In the genomic region with DNA sequence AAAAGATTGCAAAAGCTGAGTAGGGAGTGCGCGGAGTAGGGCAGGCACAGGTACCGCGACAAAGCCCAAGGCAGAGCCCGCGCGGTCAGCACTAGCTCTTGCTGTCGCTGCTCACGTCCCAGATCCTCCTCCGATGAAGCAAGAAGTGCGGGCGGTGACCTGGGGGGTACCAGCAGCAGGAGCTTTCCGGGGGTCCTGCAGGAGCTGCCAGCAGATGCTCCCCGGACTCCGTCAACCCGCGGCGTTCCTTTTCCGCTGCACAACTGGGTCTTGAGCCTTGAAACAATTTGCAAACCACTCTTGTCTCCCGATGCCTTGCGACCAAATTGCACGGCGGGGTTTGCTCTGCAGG, we compare ENCODE assay signal across 7 mouse cellular contexts. TPM values are rescaled to one million over a fixed set of nuclear protein-coding genes. Genes with fewer than 3 reads are reported as not detected.
A peak's percentile ranks its signal among the peaks of the same experiment; 100 is the strongest.
DNase-seq lines count a peak whose midpoint lies in the region; ATAC-seq and TF ChIP-seq lines count a peak whose summit lies in the region.

No protein-coding gene starts in this region.

- TF ChIP-seq CTCF in heart, postnatal 0 days (IDR thresholded peaks at IDR 0.05; ENCODE audit: low read depth): no peak

- no peaks in the 10 kb centered on the region for H3K36me3 ChIP-seq in embryonic facial prominence, embryonic 11.5 days (replicated peaks; ENCODE audit: control insufficient read depth, insufficient read depth, low read depth, low read length)
- H3K36me3 ChIP-seq in heart, postnatal 0 days (replicated peaks; ENCODE audit: control insufficient read depth, insufficient read depth, low read length): 0 out of 2 replicates have a peak, but pooled peaks cover under 1% of the 10 kb centered on the region
- no peaks in the 10 kb centered on the region for H3K36me3 ChIP-seq in limb, embryonic 15.5 days
- H3K36me3 ChIP-seq in myocyte (ENCODE audit: control insufficient read depth, insufficient read depth): no peaks in the 10 kb centered on the region

- peak overlapping the region; percentile 69 for H3K4me2 ChIP-seq in embryonic facial prominence, embryonic 11.5 days (ENCODE audit: low read depth, low read length)
- peak overlapping the region; percentile 77 for H3K4me2 ChIP-seq in heart, postnatal 0 days (ENCODE audit: low read depth, low read length)
- H3K4me2 ChIP-seq in limb, embryonic 15.5 days: peak overlapping the region; percentile 76
- peak overlapping the region; percentile 89 for H3K4me2 ChIP-seq in myocyte (ENCODE audit: low read depth)

- no peak for TF ChIP-seq EP300 in heart, postnatal 0 days (IDR thresholded peaks at IDR 0.05; ENCODE audit: low read depth)

- no peaks in the 10 kb centered on the region for H3K9me3 ChIP-seq in embryonic facial prominence, embryonic 11.5 days (replicated peaks; ENCODE audit: control insufficient read depth, low read length)
- no peaks in the 10 kb centered on the region for H3K9me3 ChIP-seq in heart, postnatal 0 days (replicated peaks; ENCODE audit: control insufficient read depth, low read length)
- no peaks in the 10 kb centered on the region for H3K9me3 ChIP-seq in limb, embryonic 15.5 days

- peak overlapping the region; percentile 59 for H3K4me3 ChIP-seq in embryonic facial prominence, embryonic 11.5 days (ENCODE audit: low read depth, low read length)
- H3K4me3 ChIP-seq in heart, postnatal 0 days (ENCODE audit: low read depth, low read length): peak overlapping the region; percentile 81
- H3K4me3 ChIP-seq in limb, embryonic 15.5 days: peak overlapping the region; percentile 69
- peak overlapping the region; percentile 81 for H3K4me3 ChIP-seq in myocyte

- WGBS in embryonic facial prominence, embryonic 11.5 days: under 1% methylated on average over 23 of the region's 23 CpGs
- WGBS in heart, postnatal 0 days: under 1% methylated on average over 23 of the region's 23 CpGs
- WGBS in limb, embryonic 15.5 days: under 1% methylated on average over 23 of the region's 23 CpGs

- no peaks in the 10 kb centered on the region for H3K27me3 ChIP-seq in embryonic facial prominence, embryonic 11.5 days (ENCODE audit: control insufficient read depth, insufficient read depth, low read length)
- H3K27me3 ChIP-seq in heart, postnatal 0 days (ENCODE audit: control insufficient read depth, insufficient read depth, low read length): no peaks in the 10 kb centered on the region
- no peaks in the 10 kb centered on the region for H3K27me3 ChIP-seq in limb, embryonic 15.5 days
- no peaks in the 10 kb centered on the region for H3K27me3 ChIP-seq in myocyte (ENCODE audit: control insufficient read depth, insufficient read depth, insufficient read length)

- peak; percentile 38 for DNase-seq in retina, postnatal 7 days (ENCODE audit: low read depth, low spot score)
- DNase-seq in retina, embryonic 14.5 days (ENCODE audit: low spot score): no peak
- DNase-seq in embryonic facial prominence, embryonic 11.5 days (ENCODE audit: low spot score): no peak
- DNase-seq in heart, postnatal 0 days (ENCODE audit: low spot score): no peak
- DNase-seq in thymus, adult 18-20 months: peak; percentile 68 to 72

- H3K27ac ChIP-seq in embryonic facial prominence, embryonic 11.5 days (replicated peaks; ENCODE audit: low read depth, low read length): peak overlapping the region; percentile 72
- peak overlapping the region; percentile 100 for H3K27ac ChIP-seq in heart, postnatal 0 days (ENCODE audit: low read depth)
- peak overlapping the region; percentile 94 for H3K27ac ChIP-seq in limb, embryonic 15.5 days

- TF ChIP-seq POLR2A in myocyte (IDR thresholded peaks at IDR 0.05; ENCODE audit: insufficient read length, low read depth): no peak

- peak overlapping the region; percentile 84 for H3K9ac ChIP-seq in embryonic facial prominence, embryonic 11.5 days (replicated peaks; ENCODE audit: low read length)
- H3K9ac ChIP-seq in heart, postnatal 0 days (replicated peaks; ENCODE audit: low read depth, low read length): peak overlapping the region; percentile 95
- H3K9ac ChIP-seq in limb, embryonic 15.5 days: peak overlapping the region; percentile 88

- H3K79me2 ChIP-seq in myocyte (ENCODE audit: control insufficient read depth, insufficient read depth): peaks cover 4% of the 10 kb centered on the region

- no peaks in the 10 kb centered on the region for H3K4me1 ChIP-seq in embryonic facial prominence, embryonic 11.5 days (ENCODE audit: control insufficient read depth, insufficient read depth, low read length)
- H3K4me1 ChIP-seq in heart, postnatal 0 days (ENCODE audit: control insufficient read depth, insufficient read depth): peaks cover 15% of the 10 kb centered on the region; the same call in 1 of the 2 replicates
- peaks cover 18% of the 10 kb centered on the region for H3K4me1 ChIP-seq in limb, embryonic 15.5 days

- peak; percentile 16 for ATAC-seq in embryonic facial prominence, embryonic 11.5 days (replicated peaks; ENCODE audit: insufficient number of reproducible peaks, low FRiP score, low TSS enrichment, low read depth)
- ATAC-seq in heart, postnatal 0 days (ENCODE audit: insufficient read depth, low read depth): peak; percentile 10
- no peak for ATAC-seq in limb, embryonic 15.5 days (ENCODE audit: insufficient number of reproducible peaks, low FRiP score, low TSS enrichment, low read depth)

- H3ac ChIP-seq in myocyte (ENCODE audit: control insufficient read depth, insufficient read length): peak overlapping the region; percentile 61

TF ChIP-seq in myocyte, 11 proteins besides CTCF, POLR2A, EP300 and RAD21:
- TF ChIP-seq TCF3 (IDR thresholded peaks at IDR 0.05; ENCODE audit: insufficient read length, low read depth) (no peak), SRF (IDR thresholded peaks at IDR 0.05; ENCODE audit: control insufficient read depth, insufficient read length, low read depth) (no peak), MAX (IDR thresholded peaks at IDR 0.05; ENCODE audit: low read depth) (no peak), MYOD1 (IDR thresholded peaks at IDR 0.05; ENCODE audit: control insufficient read depth in 1 of 3, insufficient read length in 2 of 3, low read depth in 2 of 3) (no peak), CEBPB (IDR thresholded peaks at IDR 0.05; ENCODE audit: insufficient read depth, poor library complexity, severe bottlenecking) (no peak), MYOG (IDR thresholded peaks at IDR 0.05; ENCODE audit: control insufficient read depth in 1 of 3, insufficient read depth in 1 of 3, insufficient read length in 2 of 3, low read depth in 2 of 3) (no peak), POLR2AphosphoS2 (IDR thresholded peaks at IDR 0.05; ENCODE audit: insufficient read length, low read depth) (no peak), TCF12 (IDR thresholded peaks at IDR 0.05; ENCODE audit: insufficient read depth, poor library complexity, severe bottlenecking) (no peak)

RNA-seq across cellular contexts. Expression of a gene that starts 0.5 kb away (rescaled TPM):
- 60.1 and 61.7 TPM in 2 replicates for polyA plus RNA-seq in embryonic facial prominence, embryonic 11.5 days (2014; fragmentation: Nextera tagmentation; extraction: Ambion mirVana)
- total RNA-seq in heart, postnatal 0 days (2014; rRNA removed; ENCODE audit: low replicate concordance): 83.9 and 91.1 TPM in 2 replicates
- 55.0 and 57.1 TPM in 2 replicates for polyA plus RNA-seq in heart, postnatal 0 days (2015; fragmentation: Nextera tagmentation; extraction: Ambion mirVana)
- polyA plus RNA-seq in limb, embryonic 15.5 days (2015; fragmentation: Nextera tagmentation; extraction: Ambion mirVana): 51.7 and 55.5 TPM in 2 replicates
- 0.96 TPM for polyA plus RNA-seq in myocyte (2012; fragmentation: generic; extraction: Trizol)

Comparison
In these comparisons a context has a peak if more than half of its experiments do, and no peak if none do; other contexts are left out.
1. DNase-seq: peak in retina, postnatal 7 days (single experiment) and thymus, adult 18-20 months (2 of 2); none in retina, embryonic 14.5 days (single experiment), embryonic facial prominence, embryonic 11.5 days (single experiment) and heart, postnatal 0 days (single experiment).
2. RNA of a gene that starts 0.5 kb away (polyA plus RNA-seq): 60.1 to 61.7 TPM in embryonic facial prominence, embryonic 11.5 days, 55.0 to 57.1 TPM in heart, postnatal 0 days and 51.7 to 55.5 TPM in limb, embryonic 15.5 days; 0.96 TPM in myocyte (single experiment); every median in the first group is over 10 times any median in the second.
3. Peak in every context shown above with its lines, with median percentiles within 50 percentile points of each other: H3K27ac ChIP-seq, H3K4me2 ChIP-seq, H3K4me3 ChIP-seq and H3K9ac ChIP-seq.